Mouse (Mus musculus): ENCODE data around the gene Oser1. TPM values are rescaled to one million over a fixed set of nuclear protein-coding genes. Genes with fewer than 3 reads are reported as not detected.

Gene Oser1
- polyA plus RNA-seq, 1 experiment from 2014 or later: 64.5 TPM

DNA sequence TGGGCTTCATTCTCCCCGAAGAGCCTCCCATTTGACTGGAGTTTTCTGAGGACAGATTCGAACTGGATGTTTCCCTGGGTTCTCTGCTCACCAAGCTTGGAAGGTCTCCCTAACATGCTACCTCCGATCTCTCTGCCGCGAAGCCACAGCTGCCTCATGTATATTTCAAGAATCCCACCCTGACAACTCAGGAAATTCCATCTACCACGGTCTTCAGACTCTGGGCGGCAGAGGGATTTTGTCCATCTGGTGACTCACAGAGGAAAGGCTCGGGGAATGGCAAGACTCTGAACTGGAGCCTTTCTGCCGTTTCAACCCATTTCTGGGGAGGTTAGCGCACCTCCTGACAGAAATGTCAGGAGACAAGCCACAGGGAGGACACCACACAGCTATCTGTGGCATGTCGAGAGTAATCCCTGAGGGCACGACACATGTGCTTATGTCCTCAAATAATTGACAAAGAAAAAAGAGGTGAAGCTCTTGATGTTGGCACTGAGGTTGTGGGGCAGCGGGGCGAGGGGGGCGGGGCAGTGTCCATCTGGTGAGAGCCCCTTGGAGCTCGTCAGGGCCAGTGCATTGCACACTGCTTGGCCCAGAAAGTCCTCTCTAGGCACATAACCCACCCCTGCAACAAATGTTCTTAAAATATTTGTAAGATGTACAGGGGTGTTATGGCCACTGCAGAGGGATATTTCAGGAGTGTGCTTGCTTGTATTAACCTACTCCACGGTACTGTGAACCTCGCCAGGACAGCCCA lies 59.5 kb downstream of the Oser1 start:
- no peaks in the 10 kb centered on the region for H3K4me1 ChIP-seq (replicated peaks; ENCODE audit: control insufficient read depth, insufficient read depth, low read length)
- no peak overlapping the region for H3K27ac ChIP-seq (ENCODE audit: low read depth, low read length)
- TF ChIP-seq CTCF (IDR thresholded peaks at IDR 0.05; ENCODE audit: low read depth): no peak
- no peak overlapping the region for H3K4me2 ChIP-seq (replicated peaks; ENCODE audit: low read depth)
- H3K36me3 ChIP-seq (ENCODE audit: control insufficient read depth, insufficient read depth): no peaks in the 10 kb centered on the region
- no peak for ATAC-seq
- H3K4me3 ChIP-seq (ENCODE audit: low read depth, low read length): no peak overlapping the region
- no peaks in the 10 kb centered on the region for H3K9me3 ChIP-seq (ENCODE audit: control insufficient read depth)
- no peak overlapping the region for H3K9ac ChIP-seq (ENCODE audit: low read depth, low read length)
- H3K27me3 ChIP-seq (replicated peaks; ENCODE audit: control insufficient read depth, insufficient read depth, low read length): no peaks in the 10 kb centered on the region
- WGBS: 66% methylated on average over 18 of the region's 18 CpGs

DNA sequence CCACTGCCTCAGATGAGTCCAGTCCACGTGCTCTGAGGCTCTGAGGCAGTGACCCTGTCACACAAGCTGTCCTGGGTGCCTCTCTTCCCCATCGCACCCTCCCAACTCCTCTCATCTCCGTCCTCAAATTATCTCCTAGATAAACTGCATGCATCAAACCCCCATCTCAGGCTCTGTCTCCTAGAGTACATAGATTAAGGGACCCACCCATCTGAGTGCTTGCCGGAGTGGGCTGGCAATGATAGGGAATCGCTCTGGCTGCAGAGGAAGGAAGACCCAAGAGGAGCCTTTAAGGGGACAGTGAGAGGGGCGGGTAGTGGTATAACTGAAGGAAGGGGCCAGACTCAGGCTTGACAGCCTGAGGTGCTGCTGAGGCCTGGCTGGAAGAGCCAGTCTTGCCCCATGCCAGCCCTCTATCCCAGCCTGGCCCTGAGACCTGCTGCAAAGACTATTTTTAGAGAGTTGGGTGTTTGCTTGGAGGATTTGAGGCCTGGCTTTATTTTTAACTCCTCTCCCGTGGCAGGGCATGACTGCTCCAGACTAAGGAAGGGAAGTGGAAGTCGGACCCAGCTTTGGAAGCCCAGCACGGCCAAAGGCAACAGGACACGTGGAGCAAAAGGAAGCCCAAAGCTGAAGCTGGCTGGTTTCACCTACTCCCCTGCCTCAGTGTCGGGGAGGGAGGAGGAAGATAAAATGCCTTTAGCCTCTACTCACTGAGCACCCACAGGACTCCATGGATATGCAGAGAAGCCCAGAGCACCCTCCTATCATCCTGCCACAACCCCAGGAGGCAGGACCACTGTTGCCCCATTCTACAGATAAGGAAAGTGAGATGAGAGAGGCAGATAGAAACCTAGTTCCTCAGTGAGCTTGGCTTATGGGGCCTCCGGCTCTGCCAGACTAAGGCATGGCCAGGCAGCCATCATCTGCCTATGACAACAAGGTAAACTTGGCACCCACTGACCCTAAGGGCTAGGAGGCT lies 61.3 kb downstream of the Oser1 start:
- Histone ChIP-seq H3K4me3 (ENCODE audit: low read depth, low read length) (no peak overlapping the region), H3K9me3 (ENCODE audit: control insufficient read depth) (no peaks in the 10 kb centered on the region), H3K36me3 (ENCODE audit: control insufficient read depth, insufficient read depth) (no peaks in the 10 kb centered on the region), H3K27ac (ENCODE audit: low read depth, low read length) (no peak overlapping the region), H3K4me2 (replicated peaks; ENCODE audit: low read depth) (no peak overlapping the region), H3K9ac (ENCODE audit: low read depth, low read length) (no peak overlapping the region), H3K27me3 (replicated peaks; ENCODE audit: control insufficient read depth, insufficient read depth, low read length) (no peaks in the 10 kb centered on the region), H3K4me1 (replicated peaks; ENCODE audit: control insufficient read depth, insufficient read depth, low read length) (no peaks in the 10 kb centered on the region)
- no peak for ATAC-seq
- WGBS: 57% methylated on average over 12 of the region's 12 CpGs
- no peak for TF ChIP-seq CTCF (IDR thresholded peaks at IDR 0.05; ENCODE audit: low read depth)

DNA sequence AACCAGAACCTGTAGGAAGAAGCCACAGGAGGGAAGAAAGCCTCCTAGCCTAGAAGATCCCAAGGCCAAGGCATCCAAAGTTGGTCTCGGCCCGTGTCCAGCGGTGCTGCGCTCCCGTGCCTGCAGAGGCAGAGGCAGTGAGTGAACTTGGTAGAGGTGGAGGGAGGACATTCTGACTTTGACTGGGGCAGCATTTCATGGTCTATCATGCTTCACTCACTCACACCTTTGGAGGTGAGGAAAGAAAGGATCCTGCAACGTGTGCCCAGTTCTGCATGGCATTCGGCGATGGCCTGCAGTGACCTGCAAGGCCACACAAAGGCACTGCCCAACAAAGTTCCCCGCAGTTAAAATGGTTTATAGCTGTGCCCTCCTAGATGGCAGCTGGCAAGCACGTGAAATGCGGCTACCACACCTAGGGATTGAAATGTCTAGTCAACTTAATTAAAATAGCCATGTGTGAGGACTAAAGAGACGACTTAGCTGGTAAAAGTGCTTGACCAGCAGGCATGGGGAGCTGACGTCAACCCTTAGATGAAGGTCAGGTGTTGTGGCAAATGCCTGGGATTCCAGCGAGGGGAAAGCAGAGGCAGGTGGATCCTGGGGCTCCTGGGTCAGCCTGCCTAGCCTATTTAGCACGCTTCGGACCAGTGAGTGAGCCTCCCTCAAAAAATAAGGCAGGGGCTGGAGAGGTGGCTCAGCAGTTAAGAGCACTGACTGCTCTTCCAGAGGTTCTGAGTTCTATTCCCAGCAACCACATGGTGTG lies 63.5 kb downstream of the Oser1 start:
- Histone ChIP-seq H3K9me3 (ENCODE audit: control insufficient read depth) (no peaks in the 10 kb centered on the region), H3K27ac (ENCODE audit: low read depth, low read length) (no peak overlapping the region), H3K9ac (ENCODE audit: low read depth, low read length) (no peak overlapping the region), H3K4me1 (replicated peaks; ENCODE audit: control insufficient read depth, insufficient read depth, low read length) (no peaks in the 10 kb centered on the region), H3K36me3 (ENCODE audit: control insufficient read depth, insufficient read depth) (no peaks in the 10 kb centered on the region), H3K27me3 (replicated peaks; ENCODE audit: control insufficient read depth, insufficient read depth, low read length) (no peaks in the 10 kb centered on the region), H3K4me2 (replicated peaks; ENCODE audit: low read depth) (no peak overlapping the region), H3K4me3 (ENCODE audit: low read depth, low read length) (no peak overlapping the region)
- no peak for ATAC-seq
- 78% methylated on average over 16 of the region's 16 CpGs for WGBS
- no peak for TF ChIP-seq CTCF (IDR thresholded peaks at IDR 0.05; ENCODE audit: low read depth)

DNA sequence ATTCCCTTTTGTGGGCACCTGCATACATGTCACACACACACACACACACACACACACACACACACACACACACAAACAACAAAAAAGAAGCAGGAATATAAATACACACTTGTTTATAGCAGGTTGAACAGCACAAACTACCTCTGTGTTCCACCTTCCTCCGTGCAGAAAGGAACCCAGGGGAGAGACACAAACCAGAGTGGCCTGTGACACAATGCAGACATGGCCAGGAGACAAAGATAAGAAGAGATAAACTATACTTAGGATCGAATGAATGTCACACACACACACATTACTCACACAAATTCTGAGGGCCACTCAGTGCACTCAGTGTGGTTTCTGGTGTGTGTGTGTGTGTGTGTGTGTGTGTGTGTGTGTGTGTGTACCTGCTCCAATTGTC lies 65.2 kb downstream of the Oser1 start:
- no peaks in the 10 kb centered on the region for H3K27me3 ChIP-seq (replicated peaks; ENCODE audit: control insufficient read depth, insufficient read depth, low read length)
- no peaks in the 10 kb centered on the region for H3K4me1 ChIP-seq (replicated peaks; ENCODE audit: control insufficient read depth, insufficient read depth, low read length)
- no peaks in the 10 kb centered on the region for H3K9me3 ChIP-seq (ENCODE audit: control insufficient read depth)
- H3K27ac ChIP-seq (ENCODE audit: low read depth, low read length): no peak overlapping the region
- H3K9ac ChIP-seq (ENCODE audit: low read depth, low read length): no peak overlapping the region
- H3K36me3 ChIP-seq (ENCODE audit: control insufficient read depth, insufficient read depth): no peaks in the 10 kb centered on the region
- WGBS: 34% methylated on average over 2 of the region's 2 CpGs
- TF ChIP-seq CTCF (IDR thresholded peaks at IDR 0.05; ENCODE audit: low read depth): no peak
- no peak overlapping the region for H3K4me2 ChIP-seq (replicated peaks; ENCODE audit: low read depth)
- no peak overlapping the region for H3K4me3 ChIP-seq (ENCODE audit: low read depth, low read length)
- no peak for ATAC-seq

DNA sequence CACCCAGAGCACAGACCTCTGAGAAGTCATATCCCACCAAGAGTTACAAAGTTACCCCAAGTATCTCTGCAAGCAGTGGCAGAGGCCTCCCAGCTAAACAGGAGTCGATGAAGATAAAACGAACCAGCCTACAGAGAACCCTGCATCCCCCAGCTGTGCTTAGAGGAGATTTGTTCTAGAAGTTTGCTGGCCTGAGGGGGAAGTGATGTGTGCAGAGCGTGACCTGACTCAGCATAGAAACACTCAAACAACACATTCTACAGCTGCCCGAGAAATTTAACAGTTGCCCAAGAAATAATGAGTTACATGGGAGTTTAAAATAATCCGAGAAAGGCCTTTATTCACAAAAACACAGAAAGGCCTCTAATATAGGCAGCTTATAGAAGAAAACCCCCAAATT lies 65.8 kb downstream of the Oser1 start:
- H3K4me2 ChIP-seq (replicated peaks; ENCODE audit: low read depth): no peak overlapping the region
- no peak for ATAC-seq
- H3K27me3 ChIP-seq (replicated peaks; ENCODE audit: control insufficient read depth, insufficient read depth, low read length): no peaks in the 10 kb centered on the region
- no peak overlapping the region for H3K9ac ChIP-seq (ENCODE audit: low read depth, low read length)
- no peak for TF ChIP-seq CTCF (IDR thresholded peaks at IDR 0.05; ENCODE audit: low read depth)
- H3K27ac ChIP-seq (ENCODE audit: low read depth, low read length): no peak overlapping the region
- H3K9me3 ChIP-seq (ENCODE audit: control insufficient read depth): no peaks in the 10 kb centered on the region
- WGBS: 76% methylated on average over 5 of the region's 5 CpGs
- H3K4me3 ChIP-seq (ENCODE audit: low read depth, low read length): no peak overlapping the region
- no peaks in the 10 kb centered on the region for H3K36me3 ChIP-seq (ENCODE audit: control insufficient read depth, insufficient read depth)
- H3K4me1 ChIP-seq (replicated peaks; ENCODE audit: control insufficient read depth, insufficient read depth, low read length): no peaks in the 10 kb centered on the region
